Mouse (Mus musculus): ENCODE measurements around the gene Abcc2. TPM values are rescaled to one million over a fixed set of nuclear protein-coding genes. Genes with fewer than 3 reads are reported as not detected.
A peak's percentile ranks its signal among the peaks of the same experiment; 100 is the strongest.

Gene Abcc2
- total and polyA plus RNA-seq, 2 experiments from 2014 or later = not detected

DNA sequence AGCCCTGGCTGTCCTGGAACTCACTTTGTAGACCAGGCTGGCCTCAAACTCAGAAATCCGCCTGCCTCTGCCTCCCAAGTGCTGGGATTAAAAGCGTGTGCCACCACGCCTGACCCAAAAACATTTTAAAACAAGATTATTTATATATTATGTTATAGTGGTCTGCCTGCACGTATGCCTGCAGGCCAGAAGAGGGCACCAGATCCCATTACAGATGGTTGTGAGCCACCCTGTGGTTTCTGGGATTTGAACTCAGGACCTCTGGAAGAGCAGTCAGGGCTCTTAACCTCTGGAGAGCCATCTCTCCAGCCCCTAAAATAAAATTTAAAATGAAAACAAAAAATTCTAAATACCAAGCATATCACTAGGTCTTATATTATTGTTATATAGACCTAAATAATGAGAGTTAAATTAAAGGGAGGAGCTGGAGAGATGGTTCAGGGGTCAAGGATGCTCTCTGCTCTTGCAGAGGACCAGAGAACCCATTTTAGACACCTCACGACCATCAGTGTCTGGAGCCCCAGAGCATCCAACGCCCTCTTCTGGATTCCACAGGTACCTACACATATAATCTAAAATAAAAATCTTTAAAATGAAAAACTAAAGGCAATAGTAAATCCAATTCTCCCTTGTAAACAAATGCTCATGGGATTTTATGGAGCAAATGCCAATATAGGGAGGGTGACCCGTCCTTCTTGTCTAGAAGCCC lies 71.0 kb downstream of the Abcc2 start:
- no peaks in the 10 kb centered on the region for H3K27me3 ChIP-seq (ENCODE audit: control insufficient read depth, insufficient read depth, low read length)
- H3K4me1 ChIP-seq (ENCODE audit: control insufficient read depth, insufficient read depth) = no peaks in the 10 kb centered on the region
- 75% methylated on average over 7 of the region's 7 CpGs for WGBS
- H3K4me2 ChIP-seq (ENCODE audit: low read depth, low read length) = no peak overlapping the region
- no peaks in the 10 kb centered on the region for H3K9me3 ChIP-seq (replicated peaks; ENCODE audit: control insufficient read depth, low read length)
- no peak overlapping the region for H3K27ac ChIP-seq (ENCODE audit: low read depth)
- ATAC-seq (ENCODE audit: insufficient read depth, low read depth) = no peak
- peaks cover 72% of the 10 kb centered on the region for H3K36me3 ChIP-seq (replicated peaks; ENCODE audit: control insufficient read depth, insufficient read depth, low read length)
- TF ChIP-seq CTCF (IDR thresholded peaks at IDR 0.05; ENCODE audit: low read depth) (peak; percentile 50), EP300 (IDR thresholded peaks at IDR 0.05; ENCODE audit: low read depth) (no peak)
- no peak overlapping the region for H3K4me3 ChIP-seq (ENCODE audit: low read depth, low read length)
- no peak overlapping the region for H3K9ac ChIP-seq (replicated peaks; ENCODE audit: low read depth, low read length)
- DNase-seq (ENCODE audit: low spot score) = no peak

DNA sequence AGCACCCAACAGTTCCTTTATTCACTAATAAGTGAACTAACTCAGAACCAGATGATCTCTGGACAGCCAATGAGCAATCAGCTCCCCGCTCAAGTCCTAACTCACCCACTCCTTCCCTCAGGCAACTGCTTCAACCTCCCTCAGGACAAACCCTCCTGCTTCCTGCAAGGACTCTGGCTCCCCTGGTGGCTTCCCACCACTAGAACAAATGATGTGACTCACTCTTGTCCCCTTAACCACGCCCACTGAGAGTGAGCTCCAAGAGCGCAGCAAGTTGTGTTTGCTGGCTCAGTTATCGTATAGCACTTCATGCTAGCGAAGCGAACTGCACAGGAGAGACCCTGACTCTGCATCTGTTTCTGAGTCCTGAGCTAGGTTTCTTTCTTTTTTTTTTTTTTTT lies 75.4 kb downstream of the Abcc2 start:
- 64% methylated on average over 6 of the region's 6 CpGs for WGBS
- ATAC-seq (ENCODE audit: insufficient read depth, low read depth) (peak; percentile 55), DNase-seq (ENCODE audit: low spot score) (peak; percentile 33)
- TF ChIP-seq EP300 (IDR thresholded peaks at IDR 0.05; ENCODE audit: low read depth) = no peak
- no peak for TF ChIP-seq CTCF (IDR thresholded peaks at IDR 0.05; ENCODE audit: low read depth)
- no peak overlapping the region for H3K27ac ChIP-seq (ENCODE audit: low read depth)
- no peak overlapping the region for H3K9ac ChIP-seq (replicated peaks; ENCODE audit: low read depth, low read length)
- no peak overlapping the region for H3K4me3 ChIP-seq (ENCODE audit: low read depth, low read length)
- H3K9me3 ChIP-seq (replicated peaks; ENCODE audit: control insufficient read depth, low read length) = no peaks in the 10 kb centered on the region
- no peaks in the 10 kb centered on the region for H3K27me3 ChIP-seq (ENCODE audit: control insufficient read depth, insufficient read depth, low read length)
- no peaks in the 10 kb centered on the region for H3K4me1 ChIP-seq (ENCODE audit: control insufficient read depth, insufficient read depth)
- H3K36me3 ChIP-seq (replicated peaks; ENCODE audit: control insufficient read depth, insufficient read depth, low read length) = peaks cover 50% of the 10 kb centered on the region
- H3K4me2 ChIP-seq (ENCODE audit: low read depth, low read length) = no peak overlapping the region

DNA sequence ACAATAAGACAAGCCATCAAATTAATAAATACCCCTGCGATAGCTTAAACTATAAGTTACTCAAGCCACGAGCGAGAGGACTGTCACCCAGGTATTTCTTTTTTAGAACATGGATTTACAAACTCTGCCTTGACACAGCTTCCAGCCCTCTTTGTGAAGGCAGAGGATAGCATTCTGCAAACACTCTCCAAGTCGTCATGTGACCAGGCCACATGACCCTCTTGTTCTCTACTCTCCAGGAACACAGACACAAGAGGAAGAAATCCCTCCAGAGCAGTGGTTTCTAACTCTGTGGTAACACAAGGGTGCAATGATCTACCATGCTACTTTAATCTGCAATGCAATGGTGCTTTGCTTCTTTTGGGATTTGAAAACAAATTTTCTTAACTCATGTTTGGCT lies 88.4 kb downstream of the Abcc2 start:
- DNase-seq (ENCODE audit: low spot score) (no peak), ATAC-seq (ENCODE audit: insufficient read depth, low read depth) (no peak)
- Histone ChIP-seq H3K4me3 (ENCODE audit: low read depth, low read length) (no peak overlapping the region), H3K27me3 (ENCODE audit: control insufficient read depth, insufficient read depth, low read length) (no peaks in the 10 kb centered on the region), H3K9ac (replicated peaks; ENCODE audit: low read depth, low read length) (no peak overlapping the region), H3K4me2 (ENCODE audit: low read depth, low read length) (no peak overlapping the region), H3K27ac (ENCODE audit: low read depth) (no peak overlapping the region), H3K4me1 (ENCODE audit: control insufficient read depth, insufficient read depth) (no peaks in the 10 kb centered on the region), H3K9me3 (replicated peaks; ENCODE audit: control insufficient read depth, low read length) (no peaks in the 10 kb centered on the region), H3K36me3 (replicated peaks; ENCODE audit: control insufficient read depth, insufficient read depth, low read length) (peaks cover 86% of the 10 kb centered on the region)
- TF ChIP-seq EP300 (IDR thresholded peaks at IDR 0.05; ENCODE audit: low read depth) = no peak
- TF ChIP-seq CTCF (IDR thresholded peaks at IDR 0.05; ENCODE audit: low read depth) = no peak
- WGBS = 88% methylated on average over 4 of the region's 4 CpGs

DNA sequence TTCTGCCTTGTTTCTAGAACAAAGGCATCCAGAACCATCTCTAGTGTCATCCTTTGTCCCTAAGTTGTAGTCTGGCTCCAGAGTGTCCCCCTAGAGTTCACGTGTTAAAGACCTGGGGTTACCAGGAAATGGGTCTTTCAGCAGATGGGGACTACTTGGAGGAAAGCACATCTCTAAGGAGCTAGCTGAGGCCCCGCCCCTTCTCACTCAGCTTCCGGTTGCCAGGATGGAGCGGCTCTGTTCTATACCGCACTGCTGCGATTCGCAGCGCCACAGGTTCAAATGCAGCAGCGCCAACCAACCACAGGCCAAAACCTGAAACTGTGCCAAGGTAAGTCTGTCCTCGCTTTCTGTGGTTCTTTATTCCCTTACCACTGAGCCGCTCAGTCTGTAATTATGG lies 92.4 kb downstream of the Abcc2 start:
- Histone ChIP-seq H3K4me1 (ENCODE audit: control insufficient read depth, insufficient read depth) (no peaks in the 10 kb centered on the region), H3K27ac (ENCODE audit: low read depth) (no peak overlapping the region), H3K36me3 (replicated peaks; ENCODE audit: control insufficient read depth, insufficient read depth, low read length) (peaks cover 48% of the 10 kb centered on the region)

DNA sequence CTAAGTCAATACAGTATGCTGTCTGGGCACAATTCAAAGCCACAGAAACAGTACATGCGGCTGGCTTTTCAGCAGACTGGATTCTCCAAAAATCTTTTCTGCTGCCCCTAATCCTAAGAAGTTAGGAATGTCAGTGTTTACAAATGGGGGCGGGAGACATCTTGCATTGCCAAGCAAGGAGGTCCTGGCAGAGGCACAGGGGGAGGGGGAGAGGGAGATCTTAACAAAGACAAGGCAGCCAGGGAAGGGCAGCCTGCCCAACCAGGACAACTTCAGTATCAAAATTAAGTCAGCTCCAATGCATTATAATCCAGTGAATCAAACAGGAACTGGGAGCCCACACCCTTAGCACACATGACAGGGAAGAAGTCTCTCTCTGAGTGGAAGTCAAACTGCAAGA lies 94.0 kb downstream of the Abcc2 start:
- DNase-seq (ENCODE audit: low spot score) = no peak
- H3K27ac ChIP-seq (ENCODE audit: low read depth) = no peak overlapping the region
- no peak for ATAC-seq (ENCODE audit: insufficient read depth, low read depth)
- TF ChIP-seq CTCF (IDR thresholded peaks at IDR 0.05; ENCODE audit: low read depth) (no peak), EP300 (IDR thresholded peaks at IDR 0.05; ENCODE audit: low read depth) (no peak)
- no peaks in the 10 kb centered on the region for H3K27me3 ChIP-seq (ENCODE audit: control insufficient read depth, insufficient read depth, low read length)
- no peak overlapping the region for H3K4me3 ChIP-seq (ENCODE audit: low read depth, low read length)
- no peak overlapping the region for H3K4me2 ChIP-seq (ENCODE audit: low read depth, low read length)
- H3K9me3 ChIP-seq (replicated peaks; ENCODE audit: control insufficient read depth, low read length) = no peaks in the 10 kb centered on the region
- 57% methylated on average over 2 of the region's 2 CpGs for WGBS
- peaks cover 3% of the 10 kb centered on the region; the same call in 1 of the 2 replicates for H3K4me1 ChIP-seq (ENCODE audit: control insufficient read depth, insufficient read depth)
- H3K36me3 ChIP-seq (replicated peaks; ENCODE audit: control insufficient read depth, insufficient read depth, low read length) = peaks cover 33% of the 10 kb centered on the region
- H3K9ac ChIP-seq (replicated peaks; ENCODE audit: low read depth, low read length) = no peak overlapping the region

More for the DNA sequence above, 92.4 kb downstream of the Abcc2 start:
- Histone ChIP-seq H3K9ac (replicated peaks; ENCODE audit: low read depth, low read length) (no peak overlapping the region), H3K4me2 (ENCODE audit: low read depth, low read length) (no peak overlapping the region), H3K27me3 (ENCODE audit: control insufficient read depth, insufficient read depth, low read length) (no peaks in the 10 kb centered on the region), H3K9me3 (replicated peaks; ENCODE audit: control insufficient read depth, low read length) (no peaks in the 10 kb centered on the region), H3K4me3 (ENCODE audit: low read depth, low read length) (no peak overlapping the region)
- 88% methylated on average over 11 of the region's 11 CpGs for WGBS
- TF ChIP-seq CTCF (IDR thresholded peaks at IDR 0.05; ENCODE audit: low read depth) (no peak), EP300 (IDR thresholded peaks at IDR 0.05; ENCODE audit: low read depth) (no peak)
- DNase-seq (ENCODE audit: low spot score) = no peak
- ATAC-seq (ENCODE audit: insufficient read depth, low read depth) = no peak

DNA sequence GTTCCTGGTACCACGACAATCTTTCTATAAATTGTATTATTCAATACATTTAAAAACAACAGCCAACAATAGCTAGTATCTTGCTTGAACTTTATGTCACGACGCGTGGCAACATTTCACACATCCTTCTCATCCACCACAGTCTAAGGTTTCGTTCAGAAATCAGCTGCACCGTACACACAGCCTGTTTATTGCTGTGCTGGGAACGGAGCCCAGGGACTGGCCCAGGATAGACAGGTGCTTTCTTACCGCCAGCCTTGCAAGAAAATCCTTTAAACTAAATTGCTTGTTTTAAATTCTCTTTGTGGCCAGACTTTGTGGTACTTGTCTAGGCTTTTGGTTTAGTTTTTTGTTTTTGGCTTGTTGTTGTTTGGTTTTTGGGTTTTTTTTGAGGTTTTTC lies 95.4 kb downstream of the Abcc2 start:
- Histone ChIP-seq H3K4me2 (ENCODE audit: low read depth, low read length) (no peak overlapping the region), H3K27me3 (ENCODE audit: control insufficient read depth, insufficient read depth, low read length) (no peaks in the 10 kb centered on the region), H3K36me3 (replicated peaks; ENCODE audit: control insufficient read depth, insufficient read depth, low read length) (peaks cover 20% of the 10 kb centered on the region), H3K27ac (ENCODE audit: low read depth) (no peak overlapping the region), H3K4me3 (ENCODE audit: low read depth, low read length) (no peak overlapping the region), H3K9me3 (replicated peaks; ENCODE audit: control insufficient read depth, low read length) (no peaks in the 10 kb centered on the region), H3K4me1 (ENCODE audit: control insufficient read depth, insufficient read depth) (peaks cover 3% of the 10 kb centered on the region; the same call in 1 of the 2 replicates), H3K9ac (replicated peaks; ENCODE audit: low read depth, low read length) (no peak overlapping the region)
- 88% methylated on average over 8 of the region's 8 CpGs for WGBS
- ATAC-seq (ENCODE audit: insufficient read depth, low read depth) (no peak), DNase-seq (ENCODE audit: low spot score) (no peak)
- TF ChIP-seq CTCF (IDR thresholded peaks at IDR 0.05; ENCODE audit: low read depth) (no peak), EP300 (IDR thresholded peaks at IDR 0.05; ENCODE audit: low read depth) (no peak)

Measured in heart, postnatal 0 days (tissue).